Mouse (Mus musculus) ES-E14 (cell line): ENCODE measurements around the gene Tango2.

Source experiments
- CHD2 ChIP-seq: IDR thresholded peaks from 2 replicates; pipeline ENCODE4 v1.6.1; 2014; ENCODE audit warnings: mild to moderate bottlenecking, low read depth, low read length, inconsistent platforms
- HCFC1 ChIP-seq: IDR thresholded peaks from 2 replicates; pipeline ENCODE4 v1.6.1; 2012; ENCODE audit warnings: low read length, inconsistent platforms, borderline replicate concordance; ENCODE audit not compliant: insufficient read depth
- MAFK ChIP-seq: IDR thresholded peaks from 2 replicates; pipeline ENCODE4 v1.6.1; 2014; ENCODE audit warnings: mild to moderate bottlenecking, low read depth, low read length, inconsistent platforms; ENCODE audit not compliant: insufficient read depth
- ZNF384 ChIP-seq: IDR thresholded peaks from 2 replicates; pipeline ENCODE4 v1.6.1; 2012; ENCODE audit warnings: low read depth, low read length, inconsistent platforms

- TF ChIP-seq MAFK, result no peak
- TF ChIP-seq CHD2, result no peak
- TF ChIP-seq HCFC1, result no peak
- TF ChIP-seq ZNF384, result no peak
Measured at GRCm38 (mm10) chr16:18258221-18258620, 89.7 kb downstream of the Tango2 start, which contains the start of gene Gm49776.
